Mouse (Mus musculus) brain, embryonic 14.5 days (tissue): ENCODE data around the gene Gm28053.

Experiments used
- CTCF ChIP-seq: fragments of 200-500 bp; IDR thresholded peaks from 2 replicates; pipeline ENCODE4 v1.5.1; 2012; ENCODE audit warnings: inconsistent platforms, mild to moderate bottlenecking, moderate library complexity, borderline replicate concordance; ENCODE audit not compliant: insufficient read depth, insufficient read length; ENCODE audit errors: extremely low read depth
- POLR2A ChIP-seq: fragments of 200-500 bp; IDR thresholded peaks from 2 replicates; pipeline ENCODE4 v1.6.1; 2012; ENCODE audit warnings: mild to moderate bottlenecking, inconsistent platforms, borderline replicate concordance; ENCODE audit not compliant: poor library complexity, insufficient read depth, insufficient read length, severe bottlenecking; ENCODE audit errors: extremely low read depth

DNA sequence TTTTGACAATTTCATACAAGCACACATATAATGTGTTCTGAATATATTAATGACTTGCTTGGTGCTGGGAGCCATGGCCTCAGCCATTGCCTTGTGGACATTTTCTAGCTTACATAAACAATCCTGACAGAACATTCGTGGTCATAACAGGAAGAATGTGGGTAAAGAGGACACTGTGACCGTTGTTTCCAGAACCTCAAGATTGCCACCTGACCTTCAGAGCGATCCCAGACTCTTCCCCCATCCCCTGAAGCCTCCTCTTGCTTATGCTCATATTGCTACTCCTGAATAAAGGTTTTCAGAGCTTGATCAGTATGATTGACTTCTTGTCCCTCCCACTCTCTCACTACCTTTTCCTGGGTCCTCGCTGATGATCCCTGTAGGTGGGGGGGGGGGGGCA lies 40.0 kb upstream of the Gm28053 start:
- TF ChIP-seq CTCF (no peak), POLR2A (no peak)
